Mouse (Mus musculus) stomach, embryonic 16.5 days (tissue): Measurements from ENCODE around the gene Podn. TPM values are rescaled to one million over a fixed set of nuclear protein-coding genes. Genes with fewer than 3 reads are reported as not detected.
A peak's percentile ranks its signal among the peaks of the same experiment; 100 is the strongest.

Experiments used
- ATAC-seq: fragments of 200-750 bp; cut with Nextera tagmentation; 2 replicates; pipeline ENCODE4 v1.8.0; 2017; ENCODE audit warnings: moderate number of reproducible peaks, moderate TSS enrichment; ENCODE audit not compliant: insufficient read depth, low FRiP score
- H3K27ac ChIP-seq: fragments of 300-500 bp; sonication (generic); 2 replicates; pipeline ENCODE4 v1.5.1; 2014; ENCODE audit warnings: low read length
- H3K27me3 ChIP-seq: fragments of 300-500 bp; sonication (generic); 2 replicates; pipeline ENCODE4 v1.6.1; 2014; ENCODE audit warnings: low read length, control low read depth, mixed read lengths; ENCODE audit not compliant: control insufficient read depth, insufficient read depth
- H3K36me3 ChIP-seq: fragments of 300-500 bp; sonication (generic); 2 replicates; pipeline ENCODE4 v1.6.1; 2014; ENCODE audit warnings: low read length; ENCODE audit not compliant: control insufficient read depth, insufficient read depth
- H3K4me1 ChIP-seq: fragments of 300-500 bp; sonication (generic); 2 replicates; pipeline ENCODE4 v1.6.1; 2014; ENCODE audit warnings: low read length, control low read depth, mixed read lengths; ENCODE audit not compliant: control insufficient read depth, insufficient read depth
- H3K4me2 ChIP-seq: fragments of 300-500 bp; sonication (generic); 2 replicates; pipeline ENCODE4 v1.6.1; 2014; ENCODE audit warnings: low read depth, low read length, mixed read lengths
- H3K4me3 ChIP-seq: fragments of 300-500 bp; sonication (generic); replicated peaks from 2 replicates; pipeline ENCODE4 v1.5.1; 2014; ENCODE audit warnings: mild to moderate bottlenecking, low read length
- H3K9ac ChIP-seq: fragments of 300-500 bp; sonication (generic); 2 replicates; pipeline ENCODE4 v1.6.1; 2014; ENCODE audit warnings: low read length
- H3K9me3 ChIP-seq: fragments of 300-500 bp; sonication (generic); replicated peaks from 2 replicates; pipeline ENCODE4 v1.6.1; 2016; ENCODE audit warnings: low read length, control low read depth; ENCODE audit not compliant: control insufficient read depth
- WGBS: fragments of 180-500 bp; shearing (Covaris S2); extraction: QIAGEN DNeasy Blood & Tissue Kit; methylation state at CpG from one replicate; pipeline ENCODE4 v1.1.7; 2014; 5-methylcytosine and 5-hydroxymethylcytosine counted together
- polyA plus RNA-seq: library from polyadenylated mRNA; unstranded; fragments of >200 nt; fragmentation: Nextera tagmentation; extraction: Ambion mirVana; gene quantifications from 2 replicates; pipeline ENCODE4 v1.2.1, GENCODE M21; 2015

Podn gene
- polyA plus RNA-seq, 1 experiment from 2014 or later = 1.2 TPM

GRCm38 (mm10) chr4:108007532-108008103 is 88.6 kb downstream of the Podn start:
- H3K4me2 ChIP-seq = no peak overlapping the region
- no peak for ATAC-seq
- no peak overlapping the region for H3K4me3 ChIP-seq
- 78% methylated on average over 7 of the region's 7 CpGs for WGBS
- H3K9me3 ChIP-seq = no peaks in the 10 kb centered on the region
- H3K4me1 ChIP-seq = peaks cover 6% of the 10 kb centered on the region
- no peaks in the 10 kb centered on the region for H3K36me3 ChIP-seq
- no peak overlapping the region for H3K9ac ChIP-seq
- no peaks in the 10 kb centered on the region for H3K27me3 ChIP-seq
- no peak overlapping the region for H3K27ac ChIP-seq

DNA sequence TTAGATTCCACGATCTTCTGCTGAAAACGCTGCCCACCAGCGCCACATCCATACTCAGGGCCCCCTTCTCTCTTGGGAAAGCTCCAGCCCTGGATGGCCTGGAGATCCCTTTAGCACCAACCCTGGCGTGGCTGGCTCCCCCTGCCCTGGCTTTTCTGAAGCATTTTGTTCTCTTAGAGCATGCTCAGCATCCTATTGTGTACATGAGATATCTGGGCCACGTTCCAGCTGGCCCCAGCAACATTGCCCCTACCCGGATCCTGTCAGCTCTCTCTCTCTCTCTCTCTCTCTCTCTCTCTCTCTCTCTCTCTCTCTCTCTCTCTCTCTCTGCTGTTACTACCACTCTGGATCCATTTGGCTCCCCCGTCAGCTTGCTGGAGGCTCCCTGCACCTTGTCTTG is 90.9 kb downstream of the Podn start:
- no peak overlapping the region for H3K4me2 ChIP-seq
- ATAC-seq = no peak
- H3K27me3 ChIP-seq = no peaks in the 10 kb centered on the region
- 0 out of 2 replicates have a peak overlapping the region, but pooled peaks have one; percentile 16 for H3K9ac ChIP-seq
- peaks cover 6% of the 10 kb centered on the region for H3K4me1 ChIP-seq
- H3K27ac ChIP-seq = no peak overlapping the region
- no peaks in the 10 kb centered on the region for H3K36me3 ChIP-seq
- H3K9me3 ChIP-seq = no peaks in the 10 kb centered on the region
- WGBS = 49% methylated on average over 7 of the region's 7 CpGs
- H3K4me3 ChIP-seq = no peak overlapping the region

DNA sequence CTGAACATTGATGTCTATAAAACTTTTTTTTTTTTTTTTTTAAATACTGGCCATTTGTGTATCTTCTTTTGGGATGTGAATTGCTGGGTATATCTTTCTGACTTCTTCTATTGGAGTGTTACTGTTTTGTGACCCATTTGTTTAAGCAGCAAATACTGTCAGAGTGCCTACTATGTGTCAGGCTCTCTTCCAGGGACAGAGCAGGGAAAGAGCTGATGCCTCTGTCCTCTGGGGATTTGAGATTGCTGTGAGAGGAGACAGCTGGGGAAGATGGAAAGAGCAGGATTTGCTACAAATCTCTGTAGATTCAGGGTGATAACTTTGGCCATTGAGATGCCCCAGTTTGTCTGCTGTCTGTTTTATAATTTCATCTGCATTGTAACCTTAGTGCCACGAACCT is 96.9 kb downstream of the Podn start:
- no peak overlapping the region for H3K4me2 ChIP-seq
- 65% methylated on average over 1 of the region's 1 CpGs for WGBS
- H3K27me3 ChIP-seq = no peaks in the 10 kb centered on the region
- no peak overlapping the region for H3K4me3 ChIP-seq
- no peak overlapping the region for H3K9ac ChIP-seq
- no peaks in the 10 kb centered on the region for H3K9me3 ChIP-seq
- H3K27ac ChIP-seq = 0 out of 2 replicates have a peak overlapping the region, but pooled peaks have one; percentile 7
- no peak for ATAC-seq
- H3K36me3 ChIP-seq = no peaks in the 10 kb centered on the region
- H3K4me1 ChIP-seq = peaks cover 7% of the 10 kb centered on the region; the same call in 1 of the 2 replicates

- no peaks in the 10 kb centered on the region for H3K36me3 ChIP-seq
- no peaks in the 10 kb centered on the region for H3K9me3 ChIP-seq
- no peaks in the 10 kb centered on the region for H3K27me3 ChIP-seq
- ATAC-seq = no peak
- 40% methylated on average over 11 of the region's 11 CpGs for WGBS
- no peak overlapping the region for H3K4me3 ChIP-seq
- 0 out of 2 replicates have a peak overlapping the region, but pooled peaks have one; percentile 7 for H3K27ac ChIP-seq
- H3K9ac ChIP-seq = no peak overlapping the region
- H3K4me1 ChIP-seq = peaks cover 7% of the 10 kb centered on the region; the same call in 1 of the 2 replicates
- H3K4me2 ChIP-seq = no peak overlapping the region
Observed at GRCm38 (mm10) chr4:107998641-107999332, 97.5 kb downstream of the Podn start.

DNA sequence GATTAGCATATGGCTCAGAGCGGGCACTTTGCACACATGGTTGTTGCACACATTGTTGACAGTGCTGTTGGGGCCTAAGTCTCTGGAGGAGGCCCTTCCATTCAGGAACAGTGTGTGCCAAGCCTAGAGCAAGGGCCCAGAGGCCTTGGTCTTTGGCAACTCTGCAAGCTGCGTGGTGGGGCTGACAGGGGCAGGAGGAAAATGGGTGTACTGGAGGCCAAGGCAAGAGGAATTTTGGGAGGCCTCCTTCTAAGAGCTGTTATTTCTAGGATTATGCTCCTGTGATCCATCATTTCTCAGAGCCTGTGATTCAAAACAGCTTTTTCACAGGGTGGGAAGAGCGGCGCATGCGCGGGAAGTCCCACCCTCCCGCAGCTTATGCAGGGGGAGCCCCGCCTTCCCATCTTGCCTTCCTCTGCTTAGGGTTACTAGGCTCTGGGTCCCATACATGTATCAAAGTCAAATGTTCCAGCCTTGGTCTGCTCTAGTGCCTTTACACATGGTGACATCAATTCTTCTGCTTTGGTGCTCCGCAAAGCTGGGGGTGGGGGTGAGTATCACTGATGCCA is 99.7 kb downstream of the Podn start:
- Histone ChIP-seq H3K4me1 (peaks cover 13% of the 10 kb centered on the region; the same call in 1 of the 2 replicates), H3K9me3 (no peaks in the 10 kb centered on the region), H3K27me3 (no peaks in the 10 kb centered on the region), H3K4me2 (no peak overlapping the region), H3K27ac (peak overlapping the region; percentile 40; the same call in 1 of the 2 replicates), H3K36me3 (no peaks in the 10 kb centered on the region), H3K4me3 (no peak overlapping the region), H3K9ac (no peak overlapping the region)
- peak; percentile 69 for ATAC-seq
- WGBS = 59% methylated on average over 9 of the region's 9 CpGs

DNA sequence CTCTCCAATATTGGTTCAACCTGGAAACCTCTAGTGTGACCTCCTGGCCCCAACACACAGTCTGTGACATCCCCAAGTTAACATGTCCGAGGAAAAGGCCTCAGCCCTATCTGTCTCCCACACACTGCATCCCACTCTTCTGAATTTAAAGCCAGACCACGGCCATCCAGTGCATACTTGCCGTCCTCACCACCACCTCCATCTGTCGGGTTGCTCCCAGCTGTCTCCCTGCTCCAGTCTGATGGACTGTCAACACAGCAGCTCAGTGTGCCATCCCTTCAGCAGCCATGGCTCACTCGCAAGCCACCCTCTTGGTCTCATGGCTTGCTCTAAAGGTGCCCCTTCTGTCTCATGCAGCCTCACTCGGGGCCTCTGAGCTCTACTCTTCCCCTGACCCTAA is 100.5 kb downstream of the Podn start:
- Histone ChIP-seq H3K4me1 (peaks cover 14% of the 10 kb centered on the region; the same call in 1 of the 2 replicates), H3K9ac (no peak overlapping the region), H3K9me3 (no peaks in the 10 kb centered on the region), H3K36me3 (no peaks in the 10 kb centered on the region), H3K4me2 (no peak overlapping the region), H3K27me3 (no peaks in the 10 kb centered on the region), H3K4me3 (no peak overlapping the region), H3K27ac (peak overlapping the region; percentile 40; the same call in 1 of the 2 replicates)
- WGBS = 74% methylated on average over 6 of the region's 6 CpGs
- no peak for ATAC-seq

DNA sequence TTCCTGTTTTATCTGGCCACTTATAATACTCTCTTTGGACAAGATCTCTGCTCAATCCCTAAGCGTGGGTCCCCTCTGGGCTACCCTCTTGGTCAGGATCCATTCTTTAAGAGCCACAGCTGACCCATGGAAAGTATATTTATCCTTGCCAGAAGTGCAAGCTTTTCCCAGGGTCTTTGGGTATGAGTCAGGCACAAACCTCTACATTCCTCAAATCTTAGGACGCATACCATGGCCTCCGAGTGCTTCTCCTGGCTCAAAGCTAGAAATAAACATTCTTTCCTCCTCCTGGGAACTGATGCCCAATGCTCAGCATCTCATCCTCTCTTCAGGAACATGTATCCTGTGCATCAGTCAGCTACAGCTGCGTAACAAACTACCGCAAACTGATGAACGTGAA is 101.2 kb downstream of the Podn start:
- H3K9ac ChIP-seq = no peak overlapping the region
- no peak overlapping the region for H3K4me2 ChIP-seq
- no peak overlapping the region for H3K27ac ChIP-seq
- H3K36me3 ChIP-seq = no peaks in the 10 kb centered on the region
- WGBS = 84% methylated on average over 6 of the region's 6 CpGs
- ATAC-seq = no peak
- no peaks in the 10 kb centered on the region for H3K9me3 ChIP-seq
- H3K27me3 ChIP-seq = no peaks in the 10 kb centered on the region
- H3K4me3 ChIP-seq = no peak overlapping the region
- peaks cover 14% of the 10 kb centered on the region; the same call in 1 of the 2 replicates for H3K4me1 ChIP-seq

DNA sequence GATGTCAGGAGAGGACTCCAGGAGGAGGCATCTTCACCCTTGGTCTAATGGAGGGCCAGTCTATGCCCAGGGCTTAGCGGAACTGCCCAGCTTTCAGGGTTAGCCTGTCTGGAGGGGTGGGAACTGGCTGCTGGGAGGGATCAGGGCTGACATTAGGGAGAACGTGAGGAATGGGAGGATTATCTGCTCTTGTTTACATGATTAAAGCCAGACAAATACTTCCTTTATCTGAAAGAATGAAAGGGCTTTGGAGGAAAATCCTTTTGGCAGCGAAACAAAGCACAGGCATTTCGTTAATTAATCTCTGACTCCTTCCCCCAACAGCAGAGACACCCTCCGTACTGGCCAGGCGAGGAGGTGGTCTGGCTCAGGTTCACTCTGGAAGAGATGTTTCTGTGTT is 104.4 kb downstream of the Podn start:
- H3K9me3 ChIP-seq = no peaks in the 10 kb centered on the region
- no peaks in the 10 kb centered on the region for H3K27me3 ChIP-seq
- H3K36me3 ChIP-seq = no peaks in the 10 kb centered on the region
- no peak overlapping the region for H3K4me3 ChIP-seq
- ATAC-seq = peak; percentile 39; the same call in 1 of the 2 replicates
- peaks cover 14% of the 10 kb centered on the region; the same call in 1 of the 2 replicates for H3K4me1 ChIP-seq
- H3K4me2 ChIP-seq = no peak overlapping the region
- H3K27ac ChIP-seq = no peak overlapping the region
- 15% methylated on average over 6 of the region's 6 CpGs for WGBS
- H3K9ac ChIP-seq = no peak overlapping the region

GRCm38 (mm10) chr4:107990818-107991217 is 105.4 kb downstream of the Podn start:
- peaks cover 7% of the 10 kb centered on the region; the same call in 1 of the 2 replicates for H3K4me1 ChIP-seq
- H3K9me3 ChIP-seq = no peaks in the 10 kb centered on the region
- H3K27me3 ChIP-seq = no peaks in the 10 kb centered on the region
- H3K27ac ChIP-seq = no peak overlapping the region
- no peak overlapping the region for H3K9ac ChIP-seq
- no peak overlapping the region for H3K4me3 ChIP-seq
- no peaks in the 10 kb centered on the region for H3K36me3 ChIP-seq
- no peak overlapping the region for H3K4me2 ChIP-seq
- no peak for ATAC-seq
- 75% methylated on average over 5 of the region's 5 CpGs for WGBS
